Mouse (Mus musculus) 3134 (cell line): ENCODE data around the gene Arl5b.

Source experiments
- DNase-seq: peaks from one replicate; pipeline ENCODE4 v3.0.0-alpha.2; 2011; ENCODE audit warnings: low spot score; ENCODE audit not compliant: insufficient read length; ENCODE audit errors: extremely low read depth

Arl5b gene

GRCm38 (mm10) chr2:15049117-15049873, at the start of gene Arl5b:
Gene Arl5b (plus strand): TSS chr2:15049395.
- DNase-seq, result peak; percentile 78

DNA sequence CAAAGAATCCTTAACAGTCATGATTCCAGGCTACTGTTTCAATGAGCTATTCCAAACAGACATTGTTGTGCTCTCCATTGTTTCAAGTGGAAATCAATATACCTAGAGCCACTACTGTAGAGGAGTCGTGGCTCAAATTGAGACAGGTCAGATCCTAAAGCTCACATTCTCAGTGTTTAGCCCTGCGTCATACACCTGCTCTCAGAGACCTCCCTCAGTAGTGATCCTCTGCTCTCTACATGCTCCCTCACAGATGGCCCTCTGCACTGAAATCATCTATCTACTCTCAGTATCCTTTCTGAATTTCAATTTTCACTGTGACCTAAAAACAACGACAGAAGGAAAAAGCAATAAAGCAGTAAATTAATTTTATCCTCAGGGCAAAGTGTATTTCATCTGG, 41.7 kb upstream of the Arl5b start:
- no peak for DNase-seq

DNA sequence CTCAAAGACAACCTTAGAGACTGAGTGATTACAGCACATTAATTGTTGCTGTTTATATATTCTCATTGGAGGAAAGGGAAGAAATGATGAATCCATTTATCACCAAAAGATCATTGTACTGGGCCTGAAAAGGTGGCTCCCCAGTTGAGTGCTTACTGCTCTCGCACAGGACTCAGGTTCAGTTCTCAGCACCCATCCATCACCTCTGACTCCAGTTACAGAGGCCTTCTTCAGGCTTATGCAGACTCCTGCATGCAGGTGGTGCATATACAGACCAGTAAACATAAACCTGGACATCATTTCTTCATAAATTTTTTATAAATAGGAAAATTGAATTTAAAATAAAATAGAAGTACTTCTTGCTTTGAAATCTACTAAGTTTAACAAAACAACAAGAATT, 41.1 kb upstream of the Arl5b start:
- no peak for DNase-seq

GRCm38 (mm10) chr2:15026817-15027216, 22.4 kb upstream of the Arl5b start:
- no peak for DNase-seq

- no peak for DNase-seq
These were observed 21.4 kb upstream of the Arl5b start for GRCm38 (mm10) chr2:15027816-15028215.

DNA sequence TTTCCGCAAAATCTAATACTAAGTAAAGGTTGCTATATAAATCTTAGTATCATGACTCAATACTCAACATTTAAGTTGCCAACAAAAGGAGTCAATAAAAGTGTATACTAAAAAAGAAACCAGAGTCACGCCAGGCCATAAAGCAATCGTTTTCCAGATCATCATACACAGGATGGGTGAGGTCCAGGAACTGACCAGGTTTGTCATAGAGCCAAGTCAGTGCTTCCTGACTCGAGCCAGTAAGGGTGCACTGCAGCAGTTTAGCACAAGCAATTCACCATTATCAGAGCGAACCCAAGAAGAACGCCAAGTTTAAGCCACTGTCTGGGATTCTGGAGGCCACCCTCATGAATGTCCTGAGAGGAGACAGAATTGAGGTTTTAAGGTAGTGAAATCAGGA, 10.5 kb upstream of the Arl5b start:
- no peak for DNase-seq

GRCm38 (mm10) chr2:15040326-15040725, 8.9 kb upstream of the Arl5b start:
- DNase-seq, result peak; percentile 5

GRCm38 (mm10) chr2:15054496-15054895, 5.3 kb downstream of the Arl5b start:
- no peak for DNase-seq

DNA sequence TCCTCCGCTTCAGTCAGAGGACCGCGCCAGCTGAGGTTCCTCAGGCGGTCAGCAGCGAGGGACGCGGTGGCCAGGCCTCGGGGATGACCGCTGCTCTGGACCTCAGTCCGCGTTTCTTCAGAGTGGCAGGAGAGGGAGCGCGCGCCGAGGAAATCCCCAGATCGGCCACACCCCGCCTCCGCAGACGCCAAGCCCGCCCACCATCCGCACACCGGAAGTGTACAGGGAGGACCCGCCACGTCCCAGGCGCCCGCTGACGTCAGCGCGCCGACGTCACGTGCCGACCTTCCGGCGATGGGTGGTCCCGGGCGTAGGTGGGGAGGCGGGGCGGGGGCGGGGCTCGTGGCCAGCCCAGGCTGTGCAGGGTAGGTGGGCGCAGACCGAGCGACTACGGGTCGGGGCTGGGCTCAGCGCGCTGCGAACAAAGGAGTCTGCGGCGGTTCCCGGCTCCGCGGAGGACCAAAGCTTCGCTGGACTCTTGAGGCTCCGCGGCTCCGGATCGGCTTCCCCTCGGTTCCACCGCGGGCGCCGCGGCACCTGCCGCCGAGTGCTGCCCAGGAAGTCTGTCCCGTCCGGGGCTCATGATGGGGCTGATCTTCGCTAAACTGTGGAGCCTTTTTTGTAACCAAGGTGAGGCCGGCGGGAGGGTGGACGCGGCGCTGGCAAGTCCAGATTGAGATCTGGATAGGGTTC, 5.9 kb downstream of the Arl5b start, which contains the start of gene Nsun6:
Nsun6 (minus strand) TSS at position 125 of the 693 bp plus-strand sequence.
- DNase-seq, result peak; percentile 95

- no peak for DNase-seq
These were observed 6.6 kb downstream of the Arl5b start for GRCm38 (mm10) chr2:15055741-15056151.

DNA sequence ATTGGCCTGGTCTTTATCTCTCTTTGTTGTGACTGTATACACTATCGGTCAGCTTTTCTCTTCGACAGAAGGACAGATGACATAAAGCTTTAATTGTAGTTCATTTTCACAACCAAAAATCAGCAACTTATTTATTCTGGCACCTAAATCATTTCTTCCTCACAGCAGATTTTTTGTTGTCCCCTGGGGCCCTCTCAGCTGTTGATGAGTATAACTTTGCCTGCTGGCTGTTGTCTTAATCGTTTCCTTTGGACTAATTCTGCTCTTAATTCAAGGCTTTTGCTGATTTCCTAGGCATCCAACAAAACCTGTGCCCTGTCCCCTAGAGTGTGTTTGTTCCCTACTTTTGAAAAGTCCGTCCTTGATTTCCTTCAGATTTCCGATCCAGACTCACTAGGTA, 9.0 kb downstream of the Arl5b start:
- DNase-seq, result no peak

DNA sequence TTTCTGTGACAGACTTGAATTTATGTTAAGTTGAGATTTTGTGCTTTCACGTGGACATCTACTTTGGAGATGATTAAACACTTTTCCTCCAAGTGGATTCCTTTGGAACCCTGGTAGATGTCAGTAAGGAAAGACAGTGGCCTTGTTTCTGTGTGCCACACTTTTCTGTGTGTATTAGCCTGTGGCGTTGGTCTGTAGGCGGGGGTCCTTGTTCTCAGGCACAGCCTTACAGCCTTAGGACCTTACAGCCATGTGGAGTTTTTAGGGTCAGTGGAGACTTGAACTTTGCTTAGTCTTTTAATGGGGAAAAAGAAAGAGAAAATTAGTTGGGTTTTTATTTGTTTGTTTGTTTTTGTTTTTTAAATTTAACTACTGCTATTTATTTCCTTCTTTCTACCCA, 11.7 kb downstream of the Arl5b start:
- no peak for DNase-seq

GRCm38 (mm10) chr2:15063815-15064214, 14.6 kb downstream of the Arl5b start:
- no peak for DNase-seq

GRCm38 (mm10) chr2:15064380-15065269, 15.4 kb downstream of the Arl5b start:
- DNase-seq, result no peak

DNA sequence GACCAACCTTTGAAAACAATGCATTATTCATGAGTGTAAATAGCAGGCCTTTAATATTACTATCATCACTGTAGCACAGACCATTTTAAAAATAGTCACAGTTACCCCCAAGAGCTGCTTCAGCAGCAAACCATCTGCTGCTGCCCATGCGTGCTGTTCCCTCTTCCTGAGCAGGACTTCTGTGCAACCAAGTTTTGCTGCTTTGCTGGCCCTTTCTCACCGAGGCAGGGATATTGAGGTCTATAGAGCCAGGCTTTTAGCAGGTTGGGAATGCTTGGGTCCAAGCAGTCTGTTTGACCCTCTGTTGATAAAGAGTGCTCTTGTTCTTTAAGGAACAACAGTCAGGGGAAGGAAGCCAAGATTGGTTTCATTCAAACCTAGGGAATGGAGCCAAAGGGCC, 16.3 kb downstream of the Arl5b start:
- no peak for DNase-seq

DNA sequence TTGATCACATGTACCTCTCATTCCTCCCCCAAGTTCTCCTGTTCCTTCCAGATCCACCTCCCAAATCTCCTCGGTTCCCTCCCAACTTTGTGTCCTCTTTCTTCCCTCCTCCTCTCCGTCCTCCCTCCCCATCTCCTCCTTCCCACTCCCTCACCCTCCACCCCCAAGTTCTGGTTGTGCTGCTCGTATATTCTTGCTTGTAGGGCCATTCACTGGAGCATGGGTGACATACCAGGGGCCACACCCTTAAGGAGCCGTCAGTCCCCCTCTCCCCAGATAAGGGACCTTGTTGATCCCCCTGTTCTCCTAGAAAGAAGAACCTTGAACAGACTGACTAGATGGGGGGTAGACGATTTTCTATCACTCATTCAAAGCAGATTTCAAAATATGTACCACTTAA, 17.9 kb downstream of the Arl5b start:
- no peak for DNase-seq

DNA sequence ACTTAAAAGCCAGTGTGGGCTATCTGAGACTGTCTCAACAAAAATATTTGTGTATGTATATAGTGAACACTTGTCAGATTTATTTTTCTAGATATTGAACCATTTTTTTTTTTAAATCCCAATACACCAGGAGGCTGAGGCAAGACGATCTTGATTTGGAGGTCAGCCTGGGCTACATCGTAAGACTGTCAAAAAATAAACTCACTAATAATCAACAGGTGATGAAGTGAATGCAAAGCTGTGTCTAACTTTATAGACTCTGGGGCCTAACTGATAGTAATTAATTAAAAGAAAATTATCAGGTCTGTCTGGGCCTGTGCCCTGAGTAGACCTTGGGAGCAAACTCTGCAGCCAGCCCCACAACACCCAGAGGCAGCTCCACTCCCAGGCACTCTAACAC, 34.5 kb downstream of the Arl5b start:
- DNase-seq, result no peak

DNA sequence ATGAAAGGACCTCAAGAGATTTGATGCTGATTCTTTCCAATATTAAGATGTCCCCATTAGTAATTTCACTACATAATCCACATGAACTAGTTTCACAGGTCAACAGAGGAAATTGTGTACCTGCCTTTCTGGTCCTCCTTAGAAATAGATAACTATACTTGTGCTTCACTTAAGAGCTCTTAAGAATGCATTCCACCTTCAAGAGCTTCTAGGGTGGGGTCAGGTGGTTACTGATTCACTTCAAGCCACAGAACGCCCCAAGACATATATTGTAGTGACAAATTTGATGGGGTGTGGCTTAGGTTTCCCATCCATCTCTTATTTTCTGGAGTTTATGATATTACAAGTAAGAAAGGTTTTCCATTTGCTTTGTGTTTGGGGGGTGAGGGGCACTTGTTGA, 38.1 kb downstream of the Arl5b start:
- DNase-seq, result no peak

DNA sequence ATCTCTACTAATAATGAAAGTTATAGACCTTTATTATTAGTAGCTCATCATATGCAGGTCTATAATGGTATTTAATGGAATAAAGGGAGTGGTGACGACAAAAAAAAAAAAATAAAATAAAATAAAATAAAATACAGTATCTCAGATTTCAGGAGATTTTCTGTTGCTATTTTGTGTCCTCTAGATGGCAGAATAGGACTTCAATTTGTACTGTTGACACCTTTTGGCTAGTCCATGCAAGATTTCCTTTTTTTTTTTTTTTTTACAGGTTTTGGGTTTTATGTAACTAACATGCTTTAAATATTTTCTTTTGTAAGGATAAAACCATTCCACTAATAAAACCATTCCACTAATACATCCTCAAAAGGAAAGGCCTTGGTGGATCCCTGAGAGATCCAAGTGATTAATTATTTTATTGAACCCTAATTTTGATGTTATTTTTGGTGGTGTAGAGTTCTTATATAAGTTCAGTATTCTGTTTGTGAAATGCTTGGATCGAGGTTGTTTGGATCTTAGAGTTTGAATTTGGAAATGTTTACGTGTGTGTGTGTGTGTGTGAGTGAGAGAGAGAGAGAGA, 47.4 kb downstream of the Arl5b start:
- no peak for DNase-seq

- no peak for DNase-seq
These were observed 55.2 kb downstream of the Arl5b start for GRCm38 (mm10) chr2:15104386-15104785.

DNA sequence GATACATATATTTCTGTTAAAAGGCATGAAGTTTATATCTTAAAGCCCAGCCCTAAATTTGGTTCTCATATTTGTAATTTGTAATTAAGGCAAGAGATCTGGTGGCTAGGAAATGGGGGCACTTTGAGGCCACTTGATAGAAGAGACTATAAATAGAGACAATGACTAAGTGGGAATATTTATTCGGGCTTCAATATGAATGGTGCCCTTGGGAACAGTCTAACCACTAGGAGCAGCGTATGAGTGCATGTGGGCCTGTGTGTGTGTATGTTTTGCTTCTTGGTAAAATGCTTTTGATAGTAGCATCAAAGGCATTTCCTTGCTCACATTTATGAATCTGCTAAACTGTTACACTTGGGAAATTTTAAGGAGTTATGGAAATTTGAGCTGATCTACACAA, 62.1 kb downstream of the Arl5b start:
- no peak for DNase-seq
